Mouse (Mus musculus): ENCODE data around the gene Lamtor3. TPM values are rescaled to one million over a fixed set of nuclear protein-coding genes. Genes with fewer than 3 reads are reported as not detected.

Gene Lamtor3
- polyA plus RNA-seq, 1 experiment from 2014 or later: 132 TPM

Other genes starting within 250 kb of the Lamtor3 start
- not detected in 2 replicates for gene Gm21962, start 247.0 kb upstream of the Lamtor3 start, polyA plus RNA-seq (2015; fragmentation: Nextera tagmentation; extraction: Ambion mirVana)
- 714 and 880 TPM in 2 replicates for gene H2afz, start 54.0 kb upstream of the Lamtor3 start, polyA plus RNA-seq (2015; fragmentation: Nextera tagmentation; extraction: Ambion mirVana)
- 15.1 and 17.8 TPM in 2 replicates for gene Dnajb14, start 50.8 kb upstream of the Lamtor3 start, polyA plus RNA-seq (2015; fragmentation: Nextera tagmentation; extraction: Ambion mirVana)
- gene Dapp1, start 63.0 kb downstream of the Lamtor3 start, polyA plus RNA-seq (2015; fragmentation: Nextera tagmentation; extraction: Ambion mirVana): 1.5 and 7.7 TPM in 2 replicates
- 0.23 and 0.31 TPM in 2 replicates for gene 1110002E22Rik, start 146.5 kb downstream of the Lamtor3 start, polyA plus RNA-seq (2015; fragmentation: Nextera tagmentation; extraction: Ambion mirVana)
- gene Gm5105, start 148.9 kb downstream of the Lamtor3 start, polyA plus RNA-seq (2015; fragmentation: Nextera tagmentation; extraction: Ambion mirVana): 0.10 and 0.23 TPM in 2 replicates
- 8.4 and 9.4 TPM in 2 replicates for gene Trmt10a, start 224.9 kb downstream of the Lamtor3 start, polyA plus RNA-seq (2015; fragmentation: Nextera tagmentation; extraction: Ambion mirVana)
- gene Mttp, start 226.5 kb downstream of the Lamtor3 start, polyA plus RNA-seq (2015; fragmentation: Nextera tagmentation; extraction: Ambion mirVana): 8.5 and 9.4 TPM in 2 replicates

All from neural tube, embryonic 15.5 days (tissue).